Mouse (Mus musculus) heart, postnatal 36 days (tissue): ENCODE results near the gene Pim3. TPM values are rescaled to one million over a fixed set of nuclear protein-coding genes. Genes with fewer than 3 reads are reported as not detected.
"Not testable (repeated sequence)": the region's sequence is repeated elsewhere in the genome, so short reads cannot be mapped to it uniquely, and the experiment has no call there.

Source experiments
- DNase-seq, 2 experiments: peaks; one replicate each; pipeline ENCODE4 v3.0.0; 2021 to 2022
- intact Hi-C: fragments of 180-260 bp; cut with DNase I; formaldehyde crosslinking; loops from one replicate; pipeline ENCODE4 v1.15.1; 2025
- total RNA-seq, 2 experiments: library from RNA; stranded (reverse); gene quantifications; 2 replicates each; pipeline ENCODE4 v1.2.3; 2021

Gene Pim3
- 100 to 1,000 TPM; 120 to 134 TPM for total RNA-seq

DNA sequence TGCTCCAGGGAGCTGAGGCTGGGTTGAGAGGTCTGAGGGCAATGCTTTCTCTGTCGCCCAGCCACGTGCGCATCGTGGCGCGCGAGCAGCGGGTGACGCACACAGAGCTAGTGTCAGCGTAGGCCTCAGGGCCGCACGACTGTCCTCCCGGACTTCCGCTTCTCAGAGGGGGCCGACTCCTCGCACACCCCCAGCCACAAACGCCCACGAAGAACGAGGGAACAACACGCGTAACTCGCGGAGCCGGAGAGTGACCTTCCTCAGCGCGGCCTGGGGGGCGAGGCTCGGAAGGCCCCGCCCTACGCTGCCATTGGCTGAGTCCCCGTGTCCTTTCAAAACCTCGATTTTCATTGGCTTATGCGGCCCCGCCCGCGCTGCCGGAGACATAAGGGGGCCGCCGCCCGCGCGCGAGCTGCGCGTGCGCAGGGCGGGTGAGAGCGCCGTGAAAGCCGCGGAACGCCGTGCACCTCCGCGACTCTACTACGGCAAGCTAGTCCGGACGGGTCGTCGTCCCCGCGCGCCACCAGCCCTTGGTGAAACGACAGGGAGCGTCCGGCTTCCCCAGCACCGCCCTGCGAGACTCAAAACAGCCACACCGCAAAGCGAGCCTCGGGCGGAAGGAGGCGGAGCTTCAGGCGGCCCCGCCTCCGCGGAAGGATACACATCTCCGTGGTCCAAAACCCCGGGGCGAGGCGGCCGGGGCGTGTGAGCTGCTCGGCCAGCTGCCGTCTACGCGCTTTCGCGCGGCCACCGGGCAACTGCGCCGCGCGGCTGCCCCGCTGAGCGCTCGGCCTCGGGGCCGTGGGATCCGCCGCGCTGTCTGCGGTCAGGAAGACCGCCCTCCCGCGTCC is at the start of gene Pim3:
Gene Pim3 (plus strand): TSS at position 415 of the 851 bp plus-strand sequence.
- intact Hi-C loops = no loop called here
- DNase-seq = peak; percentile 98 to 99

- intact Hi-C loops = no loop called here
Measured at GRCm38 (mm10) chr15:88813262-88813661, 48.7 kb upstream of the Pim3 start.

GRCm38 (mm10) chr15:88813873-88814272 is 48.1 kb upstream of the Pim3 start:
- DNase-seq, intact Hi-C loops: not testable (repeated sequence)

More at GRCm38 (mm10) chr15:88813262-88813661, 48.7 kb upstream of the Pim3 start:
- no peak for DNase-seq

GRCm38 (mm10) chr15:88814411-88815047 is 47.5 kb upstream of the Pim3 start:
- no peak for DNase-seq
- intact Hi-C loops = loop anchor here (5.0 kb wide), 2 partner anchors 62 to 82 kb away; partner anchors contain the start of genes Brd1 and Zbed4

- intact Hi-C loops = loop anchor here (5.0 kb wide), 2 partner anchors 63 to 83 kb away; partner anchors contain the start of genes Brd1 and Zbed4
- no peak for DNase-seq
Measured at GRCm38 (mm10) chr15:88815196-88815700, 46.7 kb upstream of the Pim3 start.

DNA sequence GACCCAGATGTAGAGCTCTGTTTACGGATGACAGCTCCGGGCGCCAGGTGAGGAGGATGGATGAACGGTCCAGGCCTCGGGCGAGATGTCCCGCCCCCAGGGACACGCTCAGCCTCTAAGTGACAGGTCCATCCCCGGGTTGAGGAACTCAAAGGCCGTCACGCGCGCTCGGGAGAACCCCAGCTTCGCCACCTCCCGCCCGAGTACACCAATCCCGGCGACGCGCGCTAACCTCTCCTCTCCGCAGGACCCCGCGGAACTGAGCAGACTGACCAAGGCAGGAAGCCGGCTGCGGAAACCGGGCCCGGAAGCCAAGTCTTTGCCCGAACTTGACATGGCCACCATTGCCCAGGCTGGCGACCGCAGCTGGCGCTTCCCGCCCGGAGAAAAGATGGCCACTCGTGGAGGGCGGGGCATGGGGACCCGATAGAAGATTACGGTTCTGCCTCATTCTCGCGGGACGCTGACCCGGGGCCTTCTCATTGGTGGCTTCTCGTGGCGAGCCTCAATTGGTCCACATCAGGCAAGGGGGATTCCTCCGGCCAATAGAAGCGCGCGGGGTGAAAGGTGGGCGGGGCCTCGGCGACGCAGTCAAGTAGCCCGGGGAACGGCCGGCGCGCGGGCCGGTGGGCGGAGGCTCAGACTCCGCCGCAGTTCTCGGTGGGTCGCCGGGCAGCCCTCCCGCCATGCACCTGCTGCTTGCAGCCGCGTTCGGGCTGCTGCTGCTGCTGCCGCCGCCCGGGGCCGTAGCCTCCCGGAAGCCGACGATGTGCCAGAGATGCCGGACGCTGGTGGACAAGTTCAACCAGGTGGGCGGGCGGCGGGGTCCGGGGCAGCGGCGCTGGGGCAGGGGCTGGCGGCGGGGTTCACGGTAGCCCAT is 42.7 kb upstream of the Pim3 start, which contains the start of the genes Alg12 and Creld2:
Gene Alg12 (minus strand): TSS at position 293 of the 880 bp plus-strand sequence.
Gene Creld2 (plus strand): TSS at position 621 of the 880 bp plus-strand sequence.
- peak; percentile 98 for DNase-seq
- intact Hi-C loops = loop anchor here (2.0 to 5.0 kb wide), 3 partner anchors 67 to 260 kb away; partner anchors contain the start of genes Brd1 and Zbed4

GRCm38 (mm10) chr15:88819906-88820303 is 42.1 kb upstream of the Pim3 start:
- DNase-seq = no peak
- intact Hi-C loops = loop anchor here (2.0 to 5.0 kb wide), 3 partner anchors 68 to 259 kb away; partner anchors contain the start of genes Brd1 and Zbed4

DNA sequence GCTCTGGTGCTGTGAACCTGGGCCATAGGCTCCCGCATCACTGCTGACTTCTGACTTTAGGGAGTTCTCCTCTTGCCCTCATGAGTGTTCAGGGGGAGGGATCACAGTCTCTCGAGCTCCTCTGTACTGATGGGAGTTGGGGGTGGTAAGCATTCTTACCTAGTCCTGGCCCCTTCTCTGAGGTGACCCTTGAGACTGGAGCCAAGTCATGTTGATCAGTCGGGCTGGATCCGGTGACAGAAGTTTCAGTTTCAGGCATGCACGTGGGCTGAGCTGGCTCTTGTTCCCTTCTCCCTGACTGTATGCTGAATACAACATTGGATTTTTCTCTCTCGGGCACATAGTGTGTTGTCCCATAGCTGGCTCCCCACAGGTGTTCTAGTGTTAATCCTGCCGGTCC is 40.6 kb upstream of the Pim3 start:
- no peak for DNase-seq
- intact Hi-C loops = no loop called here

DNA sequence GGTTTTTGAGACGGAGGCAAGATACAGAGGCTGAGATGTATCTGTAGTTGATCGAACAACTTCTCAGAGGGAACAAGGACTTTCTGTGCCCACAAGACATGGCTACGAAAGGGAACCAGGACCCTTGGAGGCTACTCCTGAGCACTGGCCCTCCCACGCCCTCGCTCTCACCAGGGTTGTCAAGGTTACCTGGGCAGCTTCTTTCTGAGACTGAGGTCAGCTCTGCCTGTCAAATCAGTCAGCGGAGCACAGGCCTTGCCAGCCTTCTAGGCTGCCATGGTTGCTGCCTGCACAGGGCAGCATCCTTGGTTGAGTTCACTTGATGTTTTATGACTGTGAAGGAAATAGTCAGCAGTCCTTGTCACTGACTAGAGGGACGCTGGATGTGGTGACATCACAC is 39.5 kb upstream of the Pim3 start:
- DNase-seq = no peak
- intact Hi-C loops = no loop called here

DNA sequence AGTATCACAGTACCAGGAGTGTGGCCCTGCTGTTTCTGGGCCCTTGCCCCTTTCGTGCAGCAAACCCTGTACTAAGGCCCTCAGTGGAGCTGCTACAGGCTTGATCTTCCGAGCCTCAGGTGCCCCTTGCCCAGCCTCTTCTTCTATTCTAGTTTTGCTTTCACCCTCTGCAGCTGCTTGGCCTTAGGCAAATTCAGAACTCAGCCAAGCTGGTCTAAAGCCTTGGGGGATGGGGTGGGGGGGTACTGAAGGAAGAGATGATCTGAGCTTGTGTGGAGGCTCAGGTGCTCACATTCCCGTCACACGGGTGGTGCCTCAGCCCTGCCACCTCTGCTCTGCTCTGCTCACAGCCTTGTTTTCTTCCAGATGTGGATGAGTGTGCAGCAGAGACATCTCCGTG is 38.6 kb upstream of the Pim3 start:
- no peak for DNase-seq
- intact Hi-C loops = no loop called here

GRCm38 (mm10) chr15:88827466-88827865 is 34.5 kb upstream of the Pim3 start:
- DNase-seq = no peak
- intact Hi-C loops = loop anchor here (5.0 kb wide), 1 partner anchor 385 kb away; the partner anchor contains the start of gene Ppp6r2

DNA sequence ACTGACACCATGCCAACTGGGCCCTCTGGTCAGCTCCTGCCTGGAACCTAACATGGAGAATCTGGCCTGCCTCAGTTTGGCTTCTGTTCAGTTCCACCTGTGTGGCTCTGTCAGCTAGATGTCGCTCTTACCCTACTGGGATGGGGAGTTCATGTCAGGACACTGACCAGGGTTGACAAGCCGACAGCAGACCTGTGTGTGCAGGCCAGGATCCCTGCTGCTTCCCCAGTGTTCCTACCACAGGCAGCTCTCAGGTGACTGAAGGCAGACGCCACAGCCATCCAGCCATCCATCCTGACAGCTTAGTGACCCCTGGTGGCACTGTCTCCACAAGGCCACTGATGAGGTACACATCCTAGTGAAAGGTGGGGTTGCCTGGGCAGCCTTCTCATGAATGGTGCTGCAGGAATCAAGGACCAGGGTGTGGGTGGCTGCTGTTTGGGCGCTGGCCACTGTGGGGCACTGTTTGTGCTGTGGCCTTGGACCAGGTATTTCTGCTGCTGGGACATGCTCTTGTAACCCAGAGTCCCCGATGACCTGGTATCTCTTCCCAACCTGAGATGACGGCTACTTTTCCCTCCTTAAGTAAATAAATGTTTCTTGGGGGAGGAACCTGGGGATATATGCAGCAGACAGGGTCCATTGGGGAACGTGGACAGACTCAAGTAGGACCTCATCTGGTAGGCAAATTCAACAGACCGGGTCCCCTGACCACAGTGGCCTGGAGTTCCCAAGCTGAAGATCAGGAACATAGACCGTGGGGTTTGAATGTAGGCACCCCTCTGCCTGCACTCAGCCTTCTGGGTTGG is 33.8 kb upstream of the Pim3 start:
- intact Hi-C loops = loop anchor here (1.0 to 5.0 kb wide), 3 partner anchors 48 to 384 kb away; partner anchors contain the start of gene Ppp6r2

DNA sequence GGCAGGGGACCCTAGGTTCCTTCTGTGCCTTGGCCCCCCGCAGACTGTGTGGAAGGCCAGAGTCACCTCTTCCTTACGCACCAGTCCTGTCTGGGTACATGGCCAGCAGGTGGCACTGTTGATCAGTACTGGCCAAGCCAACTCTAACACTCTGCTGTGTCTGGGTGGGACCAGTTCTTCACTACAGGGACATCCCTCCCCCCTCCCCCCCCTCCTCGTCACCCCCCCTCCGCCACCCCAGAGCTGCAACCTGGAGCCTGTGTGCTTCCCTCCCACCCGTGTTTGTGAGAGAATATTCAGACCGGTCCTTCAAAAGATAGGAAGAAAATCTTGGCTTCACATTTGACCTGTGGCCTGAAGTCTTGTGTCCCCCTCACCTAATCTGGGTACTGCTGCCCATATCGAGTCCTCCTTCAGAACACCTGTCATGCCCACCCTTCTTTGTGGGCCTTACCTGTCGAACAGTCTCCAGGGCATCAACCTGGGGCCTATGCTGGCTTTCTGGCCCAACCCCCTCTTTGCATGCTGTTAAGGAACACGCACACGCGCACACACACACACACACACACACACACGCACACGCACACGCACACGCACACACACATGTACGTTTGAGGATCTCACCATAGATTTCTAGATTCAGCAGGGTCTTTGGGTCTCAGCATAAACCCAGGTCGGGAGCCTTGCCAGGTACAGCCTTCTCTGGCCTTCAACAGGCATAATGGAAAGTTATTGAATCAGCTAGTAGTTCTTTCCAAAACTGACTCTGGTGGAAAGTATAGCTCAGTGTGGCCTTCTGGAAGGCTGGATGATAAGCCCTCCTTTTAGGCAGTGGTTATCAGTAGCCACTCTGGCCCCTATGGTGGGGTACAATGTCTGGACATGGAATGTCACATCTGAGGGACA is 32.9 kb upstream of the Pim3 start:
- intact Hi-C loops = loop anchor here (1.0 to 5.0 kb wide), 3 partner anchors 47 to 383 kb away; partner anchors contain the start of gene Ppp6r2
- peak; percentile 95 to 97 for DNase-seq

More for the DNA sequence above, 33.8 kb upstream of the Pim3 start:
- DNase-seq = peak; percentile 74 to 78

- intact Hi-C loops = loop anchor here (5.0 kb wide), 1 partner anchor 382 kb away; the partner anchor contains the start of gene Ppp6r2
- no peak for DNase-seq
Measured at GRCm38 (mm10) chr15:88829791-88830440, 32.1 kb upstream of the Pim3 start.

DNA sequence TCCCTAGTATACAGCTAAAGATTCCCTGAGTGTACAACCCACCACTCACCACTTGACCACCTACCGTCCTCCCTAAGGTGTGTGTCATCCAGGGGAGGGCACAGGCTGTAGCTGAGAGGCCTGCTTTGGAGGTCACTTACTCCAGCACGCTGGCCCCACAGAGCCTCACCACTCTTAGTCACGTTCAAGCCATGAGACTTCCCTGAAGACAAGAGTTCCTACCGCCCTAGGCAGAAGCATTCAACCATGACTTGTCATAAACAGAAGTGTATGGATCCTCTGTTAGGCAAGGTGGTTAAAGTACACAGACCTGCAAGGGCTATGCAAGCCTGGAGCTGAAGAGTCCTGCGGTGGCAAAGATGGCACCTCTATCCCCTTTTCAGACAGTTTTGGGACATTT is 31.3 kb upstream of the Pim3 start:
- no peak for DNase-seq
- intact Hi-C loops = no loop called here

DNA sequence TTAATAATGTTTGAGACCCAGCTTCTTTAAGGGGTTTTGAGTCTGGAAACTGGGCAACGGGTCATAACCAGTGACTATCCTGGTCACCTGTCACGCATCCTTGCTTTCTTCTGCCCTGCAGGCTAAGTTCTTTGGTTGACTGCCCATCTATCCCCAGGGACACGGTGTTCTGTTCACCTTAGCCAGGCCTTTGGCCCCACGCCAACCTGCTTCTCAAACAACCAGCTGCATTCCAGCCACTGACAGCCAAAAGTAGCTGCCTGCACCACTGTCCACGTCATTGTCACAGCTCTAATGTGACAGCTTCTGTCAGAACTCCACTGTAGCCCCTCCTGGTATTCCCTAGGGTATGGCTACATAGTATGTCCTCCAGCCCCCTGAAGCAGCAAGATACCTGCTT is 30.5 kb upstream of the Pim3 start:
- intact Hi-C loops = no loop called here

DNA sequence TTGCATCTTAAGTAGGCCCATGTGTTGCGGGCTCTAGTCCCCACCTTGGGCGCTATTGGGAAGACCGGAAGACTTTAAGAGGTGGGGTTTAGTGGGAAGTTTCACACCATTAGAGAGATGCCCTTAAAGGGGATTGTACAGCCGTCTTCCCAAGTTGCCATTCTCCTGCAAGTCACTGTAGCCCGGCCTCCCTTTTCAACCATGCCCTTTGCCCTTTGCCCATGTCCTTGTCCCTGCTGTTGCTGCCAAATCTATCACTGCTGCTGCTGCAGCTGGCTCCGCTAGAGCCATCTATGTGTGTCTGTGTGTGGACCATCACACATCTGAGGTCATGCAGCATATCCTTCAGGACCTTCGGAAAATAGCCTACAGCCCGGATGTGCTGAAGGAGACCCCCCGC is 29.4 kb upstream of the Pim3 start:
- no peak for DNase-seq
- intact Hi-C loops = no loop called here

More for the DNA sequence above, 30.5 kb upstream of the Pim3 start:
- DNase-seq = peak; percentile 74 to 79
